Mouse (Mus musculus): Measurements from ENCODE around the gene Amph. TPM values are rescaled to one million over a fixed set of nuclear protein-coding genes. Genes with fewer than 3 reads are reported as not detected.
"Not testable (repeated sequence)": the region's sequence is repeated elsewhere in the genome, so short reads cannot be mapped to it uniquely, and the experiment has no call there.

Amph gene
- polyA plus RNA-seq, 1 experiment = not detected

- TF ChIP-seq CTCF (IDR thresholded peaks at IDR 0.05; ENCODE audit: control insufficient read depth, insufficient read depth, insufficient read length) (no peak), MYOD1 (IDR thresholded peaks at IDR 0.05; ENCODE audit: control insufficient read depth, insufficient read length, low read depth) (no peak), MYOG (IDR thresholded peaks at IDR 0.05; ENCODE audit: control insufficient read depth, extremely low read depth, insufficient read length) (no peak), USF1 (IDR thresholded peaks at IDR 0.05; ENCODE audit: low read depth) (no peak), MAX (IDR thresholded peaks at IDR 0.05) (no peak)
- Histone ChIP-seq H3K79me2 (ENCODE audit: control insufficient read depth, insufficient read depth) (no peaks in the 10 kb centered on the region), H3K79me3 (ENCODE audit: low read depth) (no peaks in the 10 kb centered on the region), H3K36me3 (ENCODE audit: control insufficient read depth, insufficient read depth) (no peaks in the 10 kb centered on the region), H3ac (ENCODE audit: control insufficient read depth, insufficient read length, low read depth) (no peak overlapping the region), H3K27me3 (ENCODE audit: control insufficient read depth, insufficient read depth, insufficient read length) (no peaks in the 10 kb centered on the region), H3K4me3 (ENCODE audit: insufficient read depth, poor library complexity, severe bottlenecking) (no peak overlapping the region)
Observed at GRCm38 (mm10) chr13:19106418-19106817, 158.4 kb downstream of the Amph start.

- no peaks in the 10 kb centered on the region for H3K36me3 ChIP-seq (ENCODE audit: control insufficient read depth, insufficient read depth)
- no peaks in the 10 kb centered on the region for H3K27me3 ChIP-seq (ENCODE audit: control insufficient read depth, insufficient read depth, insufficient read length)
- H3K79me3 ChIP-seq (ENCODE audit: low read depth) = no peaks in the 10 kb centered on the region
- H3K79me2 ChIP-seq (ENCODE audit: control insufficient read depth, insufficient read depth) = no peaks in the 10 kb centered on the region
- no peak for TF ChIP-seq CTCF (IDR thresholded peaks at IDR 0.05; ENCODE audit: control insufficient read depth, insufficient read depth, insufficient read length)
- no peak for TF ChIP-seq MYOD1 (IDR thresholded peaks at IDR 0.05; ENCODE audit: control insufficient read depth, insufficient read length, low read depth)
- TF ChIP-seq FOSL1 (IDR thresholded peaks at IDR 0.05; ENCODE audit: insufficient read depth, low read length, poor library complexity, severe bottlenecking) = no peak
- no peak for TF ChIP-seq USF1 (IDR thresholded peaks at IDR 0.05; ENCODE audit: low read depth)
- no peak for TF ChIP-seq MAX (IDR thresholded peaks at IDR 0.05)
- no peak overlapping the region for H3ac ChIP-seq (ENCODE audit: control insufficient read depth, insufficient read length, low read depth)
- H3K4me3 ChIP-seq (ENCODE audit: insufficient read depth, poor library complexity, severe bottlenecking) = no peak overlapping the region
Observed at GRCm38 (mm10) chr13:19109331-19109730, 161.3 kb downstream of the Amph start.

- TF ChIP-seq USF1 (IDR thresholded peaks at IDR 0.05; ENCODE audit: low read depth) = no peak
- no peak for TF ChIP-seq CEBPB (IDR thresholded peaks at IDR 0.05; ENCODE audit: low read depth)
- TF ChIP-seq FOSL1 (IDR thresholded peaks at IDR 0.05; ENCODE audit: insufficient read depth, low read length, poor library complexity, severe bottlenecking) = no peak
- no peak for TF ChIP-seq MYOG (IDR thresholded peaks at IDR 0.05; ENCODE audit: control insufficient read depth, extremely low read depth, insufficient read length)
- no peak for TF ChIP-seq MYOD1 (IDR thresholded peaks at IDR 0.05; ENCODE audit: control insufficient read depth, insufficient read length, low read depth)
- TF ChIP-seq CTCF (IDR thresholded peaks at IDR 0.05; ENCODE audit: control insufficient read depth, insufficient read depth, insufficient read length) = no peak
- TF ChIP-seq MAX (IDR thresholded peaks at IDR 0.05) = no peak
- no peak overlapping the region for H3K4me3 ChIP-seq (ENCODE audit: insufficient read depth, poor library complexity, severe bottlenecking)
- H3K27me3 ChIP-seq (ENCODE audit: control insufficient read depth, insufficient read depth, insufficient read length) = no peaks in the 10 kb centered on the region
Observed at GRCm38 (mm10) chr13:19113034-19113922, 165.3 kb downstream of the Amph start.

GRCm38 (mm10) chr13:19114761-19115160 is 166.8 kb downstream of the Amph start:
- H3K27me3 ChIP-seq (ENCODE audit: control insufficient read depth, insufficient read depth, insufficient read length); H3ac ChIP-seq (ENCODE audit: control insufficient read depth, insufficient read length, low read depth); H3K36me3 ChIP-seq (ENCODE audit: control insufficient read depth, insufficient read depth): not testable (repeated sequence)

More at GRCm38 (mm10) chr13:19113034-19113922, 165.3 kb downstream of the Amph start:
- H3K79me3 ChIP-seq (ENCODE audit: low read depth) = no peaks in the 10 kb centered on the region
- no peaks in the 10 kb centered on the region for H3K79me2 ChIP-seq (ENCODE audit: control insufficient read depth, insufficient read depth)
- H3ac ChIP-seq (ENCODE audit: control insufficient read depth, insufficient read length, low read depth) = no peak overlapping the region
- no peaks in the 10 kb centered on the region for H3K36me3 ChIP-seq (ENCODE audit: control insufficient read depth, insufficient read depth)

GRCm38 (mm10) chr13:19126912-19127552 is 179.0 kb downstream of the Amph start:
- Histone ChIP-seq H3K79me3 (ENCODE audit: low read depth) (no peaks in the 10 kb centered on the region), H3K36me3 (ENCODE audit: control insufficient read depth, insufficient read depth) (no peaks in the 10 kb centered on the region), H3K27me3 (ENCODE audit: control insufficient read depth, insufficient read depth, insufficient read length) (no peaks in the 10 kb centered on the region), H3ac (ENCODE audit: control insufficient read depth, insufficient read length, low read depth) (no peak overlapping the region), H3K4me3 (ENCODE audit: insufficient read depth, poor library complexity, severe bottlenecking) (no peak overlapping the region), H3K79me2 (ENCODE audit: control insufficient read depth, insufficient read depth) (no peaks in the 10 kb centered on the region)
- no peak for TF ChIP-seq FOSL1 (IDR thresholded peaks at IDR 0.05; ENCODE audit: insufficient read depth, low read length, poor library complexity, severe bottlenecking)
- TF ChIP-seq MAX (IDR thresholded peaks at IDR 0.05) = no peak
- no peak for TF ChIP-seq MYOG (IDR thresholded peaks at IDR 0.05; ENCODE audit: control insufficient read depth, extremely low read depth, insufficient read length)
- TF ChIP-seq CTCF (IDR thresholded peaks at IDR 0.05; ENCODE audit: control insufficient read depth, insufficient read depth, insufficient read length) = no peak
- TF ChIP-seq MYOD1 (IDR thresholded peaks at IDR 0.05; ENCODE audit: control insufficient read depth, insufficient read length, low read depth) = no peak
- no peak for TF ChIP-seq USF1 (IDR thresholded peaks at IDR 0.05; ENCODE audit: low read depth)
- TF ChIP-seq CEBPB (IDR thresholded peaks at IDR 0.05; ENCODE audit: low read depth) = no peak

More at GRCm38 (mm10) chr13:19114761-19115160, 166.8 kb downstream of the Amph start:
- not testable (repeated sequence) for H3K79me3 ChIP-seq (ENCODE audit: low read depth); H3K4me3 ChIP-seq (ENCODE audit: insufficient read depth, poor library complexity, severe bottlenecking); H3K79me2 ChIP-seq (ENCODE audit: control insufficient read depth, insufficient read depth)

GRCm38 (mm10) chr13:19133833-19134232 is 185.8 kb downstream of the Amph start:
- Histone ChIP-seq H3K79me2 (ENCODE audit: control insufficient read depth, insufficient read depth) (no peaks in the 10 kb centered on the region), H3K36me3 (ENCODE audit: control insufficient read depth, insufficient read depth) (no peaks in the 10 kb centered on the region), H3K27me3 (ENCODE audit: control insufficient read depth, insufficient read depth, insufficient read length) (peaks cover 6% of the 10 kb centered on the region), H3ac (ENCODE audit: control insufficient read depth, insufficient read length, low read depth) (no peak overlapping the region), H3K4me3 (ENCODE audit: insufficient read depth, poor library complexity, severe bottlenecking) (no peak overlapping the region), H3K79me3 (ENCODE audit: low read depth) (no peaks in the 10 kb centered on the region)
- TF ChIP-seq MYOD1 (IDR thresholded peaks at IDR 0.05; ENCODE audit: control insufficient read depth, insufficient read length, low read depth) = no peak
